Mouse (Mus musculus): ENCODE measurements at regions not wholly inside any gene's neighbourhood (a gene's known extent, or its start where the extent isn't known, plus 50 kb on each side); places are given as distances from the start of the nearest gene placed in this dataset.

DNA sequence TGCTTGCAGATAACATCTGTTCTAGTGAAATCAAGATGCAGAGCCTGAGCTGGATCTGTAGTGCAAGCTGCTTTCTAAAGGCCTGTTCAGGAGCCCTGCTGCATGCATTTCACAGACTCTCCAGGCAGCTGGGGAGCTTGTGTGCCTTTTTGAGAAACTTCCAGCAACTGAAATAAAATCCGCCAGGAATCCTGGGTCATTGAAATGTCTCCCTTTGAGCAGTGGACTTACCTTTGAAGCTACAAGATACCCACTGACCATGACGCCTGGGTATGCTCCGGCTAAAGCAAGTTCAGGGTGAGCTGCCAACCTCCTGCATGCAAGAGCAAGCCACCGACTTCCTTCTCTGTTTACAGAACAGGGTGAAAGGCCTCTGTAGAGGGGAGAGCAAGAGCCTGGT lies 278.7 kb downstream of the Cenpw start:
- no peak for TF ChIP-seq EP300 (IDR thresholded peaks at IDR 0.05; ENCODE audit: low read depth)
- no peak for TF ChIP-seq CTCF (IDR thresholded peaks at IDR 0.05; ENCODE audit: low read depth)

Measured in heart, postnatal 0 days (tissue).